Mouse (Mus musculus) lung, postnatal 0 days (tissue): Measurements from ENCODE around the gene Cybc1. TPM values are rescaled to one million over a fixed set of nuclear protein-coding genes. Genes with fewer than 3 reads are reported as not detected.

Source experiments
- ATAC-seq: fragments of 200-750 bp; cut with Nextera tagmentation; 2 replicates; pipeline ENCODE4 v1.8.0; 2017; ENCODE audit warnings: moderate library complexity
- DNase-seq: peaks from one replicate; pipeline ENCODE4 v3.0.0-alpha.2; 2016; ENCODE audit warnings: low spot score
- H3K27ac ChIP-seq: fragments of 300-500 bp; sonication (generic); 2 replicates; pipeline ENCODE4 v1.5.1; 2014; ENCODE audit warnings: antibody characterized with exemption, mild to moderate bottlenecking, low read length, mixed read lengths
- H3K27me3 ChIP-seq: fragments of 300-500 bp; sonication (generic); replicated peaks from 2 replicates; pipeline ENCODE4 v1.6.1; 2014; ENCODE audit warnings: low read length, mixed read lengths; ENCODE audit not compliant: insufficient read depth
- H3K36me3 ChIP-seq: fragments of 300-500 bp; sonication (generic); 2 replicates; pipeline ENCODE4 v1.6.1; 2014; ENCODE audit warnings: low read length, mixed read lengths; ENCODE audit not compliant: insufficient read depth
- H3K4me1 ChIP-seq: fragments of 300-500 bp; sonication (generic); 2 replicates; pipeline ENCODE4 v1.6.1; 2014; ENCODE audit warnings: antibody characterized with exemption, low read depth, low read length, mixed read lengths; ENCODE audit not compliant: insufficient read depth
- H3K4me2 ChIP-seq: fragments of 300-500 bp; sonication (generic); replicated peaks from 2 replicates; pipeline ENCODE4 v1.6.1; 2014; ENCODE audit warnings: low read depth, mild to moderate bottlenecking, low read length, moderate library complexity, mixed read lengths
- H3K4me3 ChIP-seq: fragments of 300-500 bp; sonication (generic); 2 replicates; pipeline ENCODE4 v1.5.1; 2014; ENCODE audit warnings: low read depth, low read length
- H3K9ac ChIP-seq: fragments of 300-500 bp; sonication (generic); replicated peaks from 2 replicates; pipeline ENCODE4 v1.6.1; 2014; ENCODE audit warnings: low read depth, mild to moderate bottlenecking
- H3K9me3 ChIP-seq: fragments of 300-500 bp; sonication (generic); 2 replicates; pipeline ENCODE4 v1.6.1; 2016; ENCODE audit warnings: low read length, mixed read lengths
- CTCF ChIP-seq: IDR thresholded peaks from 2 replicates; pipeline ENCODE4 v1.5.1; 2016; ENCODE audit warnings: antibody characterized with exemption, mild to moderate bottlenecking
- EP300 ChIP-seq: IDR thresholded peaks from 2 replicates; pipeline ENCODE4 v1.6.1; 2016; ENCODE audit warnings: antibody characterized with exemption, mild to moderate bottlenecking, control low read depth
- WGBS: fragments of 180-500 bp; shearing (Covaris S2); extraction: QIAGEN DNeasy Blood & Tissue Kit; methylation state at CpG from one replicate; pipeline ENCODE4 v1.1.7; 2014; 5-methylcytosine and 5-hydroxymethylcytosine counted together
- polyA plus RNA-seq: library from polyadenylated mRNA; unstranded; fragments of >200 nt; fragmentation: Nextera tagmentation; extraction: Ambion mirVana; gene quantifications from 2 replicates; pipeline ENCODE4 v1.2.1, GENCODE M21; 2015

The Cybc1 gene
- polyA plus RNA-seq, 1 experiment from 2014 or later: 28.9 TPM

DNA sequence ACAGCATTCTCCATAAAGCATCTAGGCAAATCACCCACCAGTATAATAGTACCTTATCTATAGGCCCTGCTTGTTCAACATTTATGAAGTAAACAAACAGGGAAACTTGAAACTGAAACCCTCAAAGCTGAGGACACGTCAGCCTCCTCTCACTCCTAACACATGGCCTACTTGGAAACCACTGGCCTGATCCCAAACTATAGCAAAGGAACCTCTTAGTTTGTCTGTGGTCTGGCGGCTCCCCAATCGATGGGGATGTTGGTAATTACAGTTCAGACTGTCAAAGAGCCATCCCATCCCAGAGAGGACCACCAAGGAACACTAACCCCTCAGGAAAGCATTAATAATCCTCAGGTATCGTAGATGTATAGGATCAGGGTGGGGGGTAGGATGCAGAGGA, 29.3 kb downstream of the Cybc1 start:
- WGBS: 64% methylated on average over 4 of the region's 4 CpGs
- TF ChIP-seq CTCF (no peak), EP300 (no peak)

DNA sequence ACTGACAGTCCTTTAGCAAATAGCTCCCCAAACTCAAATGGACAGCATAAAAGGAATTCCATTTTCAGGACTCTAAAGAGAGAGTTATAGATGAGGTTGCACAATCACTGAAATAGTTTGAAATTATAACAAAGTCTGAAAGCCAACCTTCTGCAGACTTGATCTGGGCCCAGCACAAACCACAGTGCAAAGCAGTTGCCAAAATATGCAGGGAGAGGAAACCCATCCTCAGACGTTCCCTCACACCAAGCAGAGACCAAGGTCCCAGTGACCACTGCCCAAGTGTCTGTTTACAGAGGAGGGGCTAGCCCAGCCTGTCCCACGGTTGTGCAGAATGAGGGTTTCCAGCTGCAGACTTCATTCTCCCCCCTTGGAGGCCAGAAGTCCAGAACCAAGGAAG, 30.5 kb downstream of the Cybc1 start:
- peak; percentile 41 for DNase-seq
- no peak overlapping the region for H3K27ac ChIP-seq
- peak; percentile 60 for ATAC-seq

More for the DNA sequence above, 29.3 kb downstream of the Cybc1 start:
- no peaks in the 10 kb centered on the region for H3K27me3 ChIP-seq
- H3K4me3 ChIP-seq: no peak overlapping the region
- ATAC-seq: no peak
- DNase-seq: peak; percentile 26
- H3K9me3 ChIP-seq: no peaks in the 10 kb centered on the region
- peaks cover under 1% of the 10 kb centered on the region; the same call in 1 of the 2 replicates for H3K4me1 ChIP-seq
- no peak overlapping the region for H3K9ac ChIP-seq
- no peak overlapping the region for H3K27ac ChIP-seq
- H3K4me2 ChIP-seq: no peak overlapping the region
- no peaks in the 10 kb centered on the region for H3K36me3 ChIP-seq

DNA sequence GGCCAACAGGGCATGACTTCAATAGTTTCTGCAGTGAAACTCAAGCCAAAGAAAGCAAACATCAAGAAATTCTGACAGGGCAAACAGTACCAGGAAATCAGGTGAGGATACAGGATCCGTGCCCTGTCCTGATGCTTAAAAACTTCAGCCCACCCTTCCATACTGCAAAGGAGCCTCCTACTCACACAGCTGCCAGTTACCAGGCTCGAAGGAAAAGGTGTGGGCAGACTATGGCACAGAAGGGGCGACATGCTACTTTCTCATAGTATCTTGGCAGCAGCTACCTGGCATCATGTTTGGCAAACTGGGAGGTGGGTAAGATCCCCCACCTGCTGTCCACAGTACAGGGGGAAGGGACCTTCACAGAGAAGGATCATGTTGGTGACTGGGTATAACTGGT, 35.7 kb downstream of the Cybc1 start:
- Histone ChIP-seq H3K27ac (no peak overlapping the region), H3K9me3 (no peaks in the 10 kb centered on the region), H3K36me3 (no peaks in the 10 kb centered on the region), H3K4me1 (no peaks in the 10 kb centered on the region), H3K4me3 (no peak overlapping the region), H3K27me3 (no peaks in the 10 kb centered on the region), H3K9ac (no peak overlapping the region), H3K4me2 (no peak overlapping the region)
- 83% methylated on average over 3 of the region's 3 CpGs for WGBS
- TF ChIP-seq EP300: no peak
- no peak for TF ChIP-seq CTCF
- ATAC-seq: no peak
- no peak for DNase-seq

More for the DNA sequence above, 30.5 kb downstream of the Cybc1 start:
- no peaks in the 10 kb centered on the region for H3K36me3 ChIP-seq
- H3K27me3 ChIP-seq: no peaks in the 10 kb centered on the region
- H3K4me2 ChIP-seq: no peak overlapping the region
- no peaks in the 10 kb centered on the region for H3K4me1 ChIP-seq
- H3K4me3 ChIP-seq: no peak overlapping the region
- TF ChIP-seq CTCF (no peak), EP300 (no peak)
- H3K9ac ChIP-seq: no peak overlapping the region
- WGBS: 8% methylated on average over 2 of the region's 2 CpGs
- no peaks in the 10 kb centered on the region for H3K9me3 ChIP-seq

DNA sequence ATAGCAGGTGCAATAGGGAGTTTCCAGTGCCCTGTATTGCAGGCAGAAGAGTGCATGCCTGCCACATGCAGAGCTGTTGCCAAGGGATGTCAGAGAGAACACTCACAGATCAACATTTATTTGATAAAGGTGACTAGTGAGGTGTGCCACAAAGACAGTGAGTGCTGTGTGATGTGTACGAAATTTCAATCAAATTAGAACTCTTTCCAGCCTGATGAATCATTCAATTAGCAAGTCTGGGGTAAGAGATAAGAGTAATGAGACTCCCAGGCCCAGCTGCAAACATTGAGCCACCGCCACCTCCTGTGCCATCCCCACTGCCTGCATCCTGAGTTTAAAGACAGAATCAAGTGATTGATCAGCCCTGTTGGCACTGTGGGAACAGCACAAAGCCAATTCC, 36.4 kb downstream of the Cybc1 start:
- 53% methylated on average over 2 of the region's 2 CpGs for WGBS
- Histone ChIP-seq H3K9ac (no peak overlapping the region), H3K9me3 (no peaks in the 10 kb centered on the region), H3K4me2 (no peak overlapping the region), H3K4me1 (no peaks in the 10 kb centered on the region), H3K27me3 (no peaks in the 10 kb centered on the region), H3K36me3 (no peaks in the 10 kb centered on the region), H3K27ac (no peak overlapping the region), H3K4me3 (no peak overlapping the region)
- TF ChIP-seq EP300 (no peak), CTCF (no peak)
- no peak for ATAC-seq
- DNase-seq: no peak

DNA sequence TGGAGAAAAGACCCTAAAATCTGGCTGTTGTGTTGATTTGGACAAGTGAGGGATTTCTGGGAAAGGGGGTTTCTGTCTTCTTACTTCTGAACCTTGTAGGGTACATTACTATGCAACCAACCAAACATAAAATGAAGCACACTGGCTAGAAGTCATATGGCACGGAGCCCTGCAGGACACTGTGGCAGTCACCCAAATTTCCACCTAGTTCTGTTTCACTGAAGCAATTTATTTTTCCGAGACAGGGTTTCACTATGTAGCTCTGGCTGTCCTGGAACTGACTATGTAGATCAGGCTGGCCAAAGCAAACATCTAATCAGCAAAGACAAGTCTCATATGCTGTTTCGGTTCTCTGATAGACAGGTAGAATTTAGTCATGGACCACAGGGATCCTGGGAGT, 39.4 kb downstream of the Cybc1 start:
- WGBS: 83% methylated on average over 3 of the region's 3 CpGs
- Histone ChIP-seq H3K9me3 (no peaks in the 10 kb centered on the region), H3K4me2 (no peak overlapping the region), H3K4me1 (no peaks in the 10 kb centered on the region), H3K27ac (no peak overlapping the region), H3K27me3 (no peaks in the 10 kb centered on the region), H3K36me3 (no peaks in the 10 kb centered on the region), H3K4me3 (no peak overlapping the region), H3K9ac (no peak overlapping the region)
- no peak for TF ChIP-seq CTCF
- no peak for TF ChIP-seq EP300
- no peak for DNase-seq
- no peak for ATAC-seq

DNA sequence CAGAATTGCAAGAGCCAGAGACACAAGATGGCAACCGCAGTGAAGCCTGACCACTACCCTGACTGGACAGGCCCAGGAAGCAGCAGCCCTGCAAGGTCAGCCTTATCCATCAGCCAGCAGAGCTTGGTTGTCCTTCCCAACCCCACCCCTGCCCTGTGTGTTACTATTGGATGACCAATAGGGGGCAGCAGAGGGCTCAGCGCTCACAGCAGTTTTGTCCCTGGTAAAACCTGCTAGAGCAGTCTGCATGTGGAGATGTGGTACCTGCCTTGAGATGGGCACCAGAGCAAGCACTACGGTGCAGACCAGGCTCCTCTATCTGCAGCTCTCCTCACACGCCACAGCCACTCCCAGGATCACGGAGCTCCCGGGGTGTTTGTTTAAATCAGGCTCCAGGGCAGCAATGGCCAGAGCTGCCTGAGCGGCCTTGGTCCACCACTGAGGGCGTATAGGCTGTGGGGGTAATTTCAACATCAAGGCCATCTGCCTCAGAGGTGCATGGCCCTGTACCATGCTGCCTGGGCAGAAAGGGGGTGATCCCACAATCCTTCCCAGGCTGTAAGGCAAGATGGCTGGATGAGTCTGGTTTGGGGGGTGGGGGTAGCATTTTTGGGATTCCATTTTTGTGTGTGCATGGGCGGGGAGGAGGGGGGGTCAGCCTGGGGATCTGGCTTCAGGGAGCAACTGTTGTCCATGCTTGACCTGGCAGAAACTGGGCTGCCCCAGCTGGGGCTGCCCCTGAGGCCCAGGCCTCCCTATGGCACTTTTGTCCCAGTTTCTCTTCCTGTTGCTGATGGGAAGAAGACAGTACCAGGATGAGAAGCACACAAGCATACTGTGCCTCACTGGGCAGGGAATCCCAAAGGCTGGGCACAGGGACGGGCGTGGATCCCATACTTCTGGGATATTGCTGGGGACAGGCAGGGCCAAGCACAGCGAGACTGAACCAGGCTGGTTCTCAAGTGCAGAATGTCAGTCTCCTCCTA, 52.5 kb downstream of the Cybc1 start:
- Histone ChIP-seq H3K4me3 (no peak overlapping the region), H3K9me3 (no peaks in the 10 kb centered on the region), H3K36me3 (no peaks in the 10 kb centered on the region), H3K27me3 (no peaks in the 10 kb centered on the region), H3K4me1 (no peaks in the 10 kb centered on the region), H3K27ac (no peak overlapping the region), H3K4me2 (no peak overlapping the region), H3K9ac (no peak overlapping the region)
- 51% methylated on average over 12 of the region's 12 CpGs for WGBS
- ATAC-seq (peak; percentile 74), DNase-seq (peak; percentile 77)
- peak; percentile 94 for TF ChIP-seq CTCF
- no peak for TF ChIP-seq EP300
